Mouse (Mus musculus) frontal cortex, postnatal 25 days (tissue): ENCODE results near the gene Vps33b.

ENCODE experiments used
- DNase-seq, 2 experiments: peaks; one replicate each; pipeline ENCODE4 v3.0.0; 2022; ENCODE audit warnings: low spot score in 2 of 2

The Vps33b gene

DNA sequence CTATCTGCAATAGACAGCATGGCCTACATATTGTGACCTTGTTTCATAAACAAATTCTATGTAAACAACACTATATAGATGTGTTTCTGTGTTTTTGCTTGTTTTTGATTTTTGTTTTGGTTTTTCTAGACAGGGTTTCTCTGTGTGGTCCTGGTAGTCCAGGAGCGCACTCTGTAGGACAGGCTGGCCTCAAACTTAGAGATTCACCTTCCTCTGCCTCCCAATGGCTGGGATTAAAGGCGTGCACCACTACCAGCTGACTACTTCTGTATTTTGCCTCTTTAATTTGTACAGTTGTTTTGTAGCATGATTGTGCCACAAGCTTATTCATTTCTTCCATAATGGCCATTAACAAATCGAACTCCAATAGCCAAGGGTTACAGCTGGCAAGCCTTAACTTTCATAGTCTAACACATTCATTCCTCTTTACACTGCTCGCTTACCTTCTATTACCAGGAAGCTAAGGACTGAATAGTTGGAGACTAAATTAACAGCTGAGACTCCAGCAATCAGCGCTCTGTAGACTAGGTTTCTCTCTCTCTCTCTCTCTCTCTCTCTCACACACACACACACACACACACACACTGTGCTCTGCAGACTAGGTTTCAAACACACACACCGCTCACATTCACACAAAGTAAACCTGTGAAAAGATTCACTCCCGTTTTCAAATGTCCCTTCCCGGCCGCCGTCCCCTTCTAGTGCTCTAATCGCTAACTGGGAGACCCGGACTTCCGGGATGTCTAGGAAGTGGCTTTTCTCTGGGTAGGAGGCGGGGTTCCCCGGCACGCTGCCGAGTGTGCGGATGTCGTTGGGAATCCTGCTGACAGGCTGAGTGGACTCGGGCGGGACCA is at the start of gene Vps33b:
Gene Vps33b (plus strand): TSS at position 753 of the 854 bp plus-strand sequence.
- peak; percentile 94 to 95 for DNase-seq

GRCm38 (mm10) chr7:80220237-80220797 is 49.1 kb upstream of the Vps33b start:
- no peak for DNase-seq

- DNase-seq: no peak
Measured at GRCm38 (mm10) chr7:80221179-80221750, 48.2 kb upstream of the Vps33b start.

GRCm38 (mm10) chr7:80227065-80227464 is 42.4 kb upstream of the Vps33b start:
- no peak for DNase-seq

DNA sequence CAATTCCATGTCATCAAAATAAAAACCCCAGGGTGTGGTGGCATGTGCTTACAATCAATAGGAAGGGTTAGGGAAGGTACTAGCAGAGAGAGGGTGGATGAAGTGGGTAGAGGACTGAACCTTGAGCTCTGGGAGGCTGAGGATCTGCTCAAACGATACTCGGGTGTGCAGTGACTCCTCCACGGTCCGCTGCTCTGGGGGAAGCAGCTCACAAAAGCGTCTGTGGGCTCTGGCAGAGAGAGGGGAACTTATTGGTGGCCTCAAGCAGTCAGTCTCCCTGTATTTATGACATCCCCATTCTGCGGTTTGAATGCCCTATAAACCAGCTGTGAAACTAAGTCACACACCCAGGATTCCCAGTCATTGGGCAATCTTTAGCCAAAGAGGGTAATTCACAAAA is 39.3 kb upstream of the Vps33b start:
- DNase-seq: no peak

DNA sequence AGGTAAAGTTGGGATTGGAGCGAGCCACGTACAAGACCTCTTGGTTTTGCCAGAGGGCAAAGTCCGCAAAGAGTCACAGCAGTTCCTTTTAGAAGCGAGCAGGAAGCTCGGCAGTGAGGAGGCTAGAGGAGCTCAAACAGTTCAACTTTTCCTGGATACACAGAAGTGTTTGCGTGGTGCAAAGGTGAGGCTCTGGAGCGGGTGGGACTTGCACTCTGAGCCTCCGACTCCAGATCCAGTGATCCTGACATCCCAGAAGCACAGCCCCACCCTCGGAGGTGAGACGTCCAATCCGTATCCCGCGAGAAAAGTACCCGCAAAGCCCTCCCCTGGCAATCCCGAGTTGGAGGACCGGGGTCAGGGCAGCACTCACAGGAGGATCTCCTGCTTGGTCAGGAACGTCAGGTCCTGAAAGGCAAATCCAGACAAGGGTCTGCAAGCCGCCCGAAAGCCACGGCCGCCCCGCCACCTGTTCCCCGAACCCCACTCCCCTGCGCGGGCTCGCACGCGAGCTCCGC is 37.4 kb upstream of the Vps33b start:
- no peak for DNase-seq

GRCm38 (mm10) chr7:80232489-80233029 is 36.9 kb upstream of the Vps33b start, which contains the start of the genes Cib1 and Gdpgp1:
Gene Cib1 (minus strand): TSS chr7:80232813.
Gene Gdpgp1 (plus strand): TSS chr7:80232865.
- DNase-seq: peak; percentile 81 to 90

GRCm38 (mm10) chr7:80233799-80234198 is 35.6 kb upstream of the Vps33b start:
- DNase-seq: no peak

GRCm38 (mm10) chr7:80238542-80238941 is 30.9 kb upstream of the Vps33b start:
- no peak for DNase-seq

- no peak for DNase-seq
Measured at GRCm38 (mm10) chr7:80241661-80242060, 27.8 kb upstream of the Vps33b start.

- DNase-seq: no peak
Measured at GRCm38 (mm10) chr7:80244851-80245250, 24.6 kb upstream of the Vps33b start.

- peak; percentile 85 to 91 for DNase-seq
Measured at GRCm38 (mm10) chr7:80246148-80246721, 23.2 kb upstream of the Vps33b start, which contains the start of gene Ttll13. Gene Ttll13 (plus strand): TSS chr7:80246376.

- DNase-seq: no peak
Measured at GRCm38 (mm10) chr7:80246859-80247258, 22.6 kb upstream of the Vps33b start.

GRCm38 (mm10) chr7:80252437-80252836 is 17.0 kb upstream of the Vps33b start:
- DNase-seq: no peak

GRCm38 (mm10) chr7:80252886-80253285 is 16.6 kb upstream of the Vps33b start:
- no peak for DNase-seq

GRCm38 (mm10) chr7:80255981-80256380 is 13.5 kb upstream of the Vps33b start:
- DNase-seq: no peak

DNA sequence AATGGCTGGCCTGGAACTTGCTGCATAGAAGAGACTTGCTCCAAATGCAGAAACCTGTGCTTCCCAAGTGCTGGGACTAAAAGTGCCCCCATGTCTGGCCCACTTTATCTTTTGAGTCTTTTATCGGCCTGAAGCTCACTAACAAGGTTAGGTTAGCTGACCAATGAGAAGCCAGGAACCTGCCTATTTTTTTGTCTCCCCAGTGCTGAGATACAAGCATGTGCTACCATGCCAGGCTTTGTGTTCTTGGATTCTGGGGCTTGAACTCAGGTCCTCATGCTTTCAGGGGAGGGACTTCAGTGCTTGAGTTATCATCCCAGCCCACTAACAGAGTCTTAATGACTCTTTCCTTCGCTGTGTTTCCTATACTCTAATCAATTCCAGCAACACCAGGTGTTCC is 11.7 kb upstream of the Vps33b start:
- DNase-seq: no peak

DNA sequence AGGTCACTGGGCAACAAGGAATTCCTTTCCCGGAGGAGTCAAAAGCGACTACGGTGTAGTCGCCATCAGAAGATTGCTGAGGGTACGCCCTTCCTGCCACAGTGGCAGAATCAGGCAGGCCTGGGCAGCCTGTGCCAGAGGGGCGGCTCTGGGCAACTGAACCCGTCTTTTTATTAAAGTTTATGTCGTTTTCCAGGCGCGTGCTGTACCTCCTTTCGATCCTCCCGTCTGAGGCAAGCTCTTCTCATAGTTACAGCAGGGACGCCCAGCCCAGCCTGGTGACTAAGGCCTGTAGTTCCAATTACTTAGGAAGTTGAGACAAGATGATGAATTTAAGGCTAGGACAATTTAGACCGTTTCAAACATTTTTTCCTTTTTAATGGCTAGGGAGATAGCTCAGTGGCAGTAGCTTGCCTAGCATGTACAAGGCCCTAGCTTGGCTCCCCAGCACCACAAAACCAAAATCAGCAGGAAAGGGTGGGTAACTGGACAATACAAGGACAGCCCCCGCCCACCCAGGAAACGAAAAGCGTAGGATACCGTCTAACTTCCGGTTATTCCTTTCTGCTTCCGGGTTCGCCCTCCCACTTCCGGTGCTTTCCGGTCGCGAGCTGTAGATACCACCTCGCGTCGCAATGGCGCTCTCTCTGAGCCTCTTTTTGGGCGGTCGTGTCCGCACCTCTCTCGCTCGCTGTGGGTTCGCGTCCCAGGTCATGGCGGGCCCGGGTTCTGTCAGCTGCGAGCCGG is 8.7 kb upstream of the Vps33b start, which contains the start of gene Ngrn:
Gene Ngrn (plus strand): TSS at position 591 of the 747 bp plus-strand sequence.
- peak; percentile 59 to 77 for DNase-seq

DNA sequence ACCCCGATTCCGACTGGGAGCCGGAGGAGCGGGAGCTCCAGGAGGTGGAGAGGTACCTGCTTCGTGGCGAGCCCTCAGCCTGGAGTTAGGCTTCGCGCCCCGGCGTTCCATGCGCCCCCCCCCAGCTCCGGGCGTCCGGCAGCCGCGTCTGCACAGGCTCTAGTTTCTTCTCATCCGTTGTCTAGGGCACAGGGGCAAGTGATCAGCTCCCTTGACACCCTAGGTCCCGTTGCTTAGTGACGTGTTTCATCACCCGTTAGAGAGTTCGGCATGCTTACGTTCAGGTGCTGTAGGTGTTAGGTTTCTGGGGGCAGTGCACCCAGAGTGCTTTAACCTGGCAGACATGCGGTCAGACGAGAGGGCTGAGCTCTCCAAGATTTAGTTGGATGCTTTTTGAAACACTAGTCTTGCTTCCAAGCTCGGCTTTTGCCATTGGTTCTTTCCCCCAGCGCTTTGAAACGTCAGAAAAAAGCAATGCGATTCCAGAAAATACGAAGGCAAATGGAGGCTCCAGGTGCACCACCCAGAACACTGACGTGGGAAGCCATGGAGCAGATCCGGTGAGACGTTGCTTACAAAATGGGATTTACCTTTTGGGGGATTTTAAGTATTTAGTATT is 8.0 kb upstream of the Vps33b start:
- no peak for DNase-seq

- no peak for DNase-seq
Measured at GRCm38 (mm10) chr7:80264606-80265005, 4.8 kb upstream of the Vps33b start.

GRCm38 (mm10) chr7:80267764-80268163 is 1.7 kb upstream of the Vps33b start:
- DNase-seq: no peak
